Mouse (Mus musculus) ES-E14 (cell line): ENCODE data around the gene Ago4. TPM values are rescaled to one million over a fixed set of nuclear protein-coding genes. Genes with fewer than 3 reads are reported as not detected.

Experiments used
- DNase-seq: peaks from one replicate; pipeline ENCODE4 v3.0.0-alpha.2; 2013; ENCODE audit warnings: low read depth, low spot score
- H3K27ac ChIP-seq: 2 replicates; pipeline ENCODE4 v1.5.1; 2012; ENCODE audit warnings: low read depth, mild to moderate bottlenecking, low read length, moderate library complexity, mixed read lengths; ENCODE audit not compliant: poor library complexity, insufficient read depth, severe bottlenecking
- H3K36me3 ChIP-seq: 2 replicates; pipeline ENCODE4 v1.6.1; 2012; ENCODE audit warnings: mild to moderate bottlenecking, low read length, moderate library complexity, mixed read lengths; ENCODE audit not compliant: control insufficient read depth, poor library complexity, insufficient read depth, severe bottlenecking
- H3K4me1 ChIP-seq, 2 experiments: fragments of 150-350 bp in 1 of 2; sonication (generic) in 1 of 2; 2 replicates each; pipeline ENCODE4 v1.6.1; 2012; ENCODE audit warnings: low read length in 2 of 2, mild to moderate bottlenecking in 1 of 2, mixed read lengths in 1 of 2; ENCODE audit not compliant: control insufficient read depth in 2 of 2, insufficient read depth in 2 of 2, poor library complexity in 1 of 2
- H3K4me3 ChIP-seq, 2 experiments: fragments of 150-350 bp in 1 of 2; sonication (generic) in 1 of 2; 2 replicates each; pipeline ENCODE4 v1.5.1; 2012; ENCODE audit warnings: low read length in 2 of 2, low read depth in 1 of 2, mild to moderate bottlenecking in 1 of 2, mixed read lengths in 1 of 2; ENCODE audit not compliant: insufficient read depth in 1 of 2, poor library complexity in 1 of 2, severe bottlenecking in 1 of 2
- H3K9ac ChIP-seq: 2 replicates; pipeline ENCODE4 v1.6.1; 2012; ENCODE audit warnings: low read depth, mild to moderate bottlenecking, low read length, mixed read lengths; ENCODE audit not compliant: poor library complexity, insufficient read depth, severe bottlenecking
- H3K9me3 ChIP-seq: fragments of 150-350 bp; sonication (generic); 2 replicates; pipeline ENCODE4 v1.6.1; 2012; ENCODE audit warnings: low read depth, mild to moderate bottlenecking, low read length; ENCODE audit not compliant: control insufficient read depth, insufficient read depth
- CHD2 ChIP-seq: IDR thresholded peaks from 2 replicates; pipeline ENCODE4 v1.6.1; 2014; ENCODE audit warnings: mild to moderate bottlenecking, low read depth, low read length, inconsistent platforms
- HCFC1 ChIP-seq: IDR thresholded peaks from 2 replicates; pipeline ENCODE4 v1.6.1; 2012; ENCODE audit warnings: low read length, inconsistent platforms, borderline replicate concordance; ENCODE audit not compliant: insufficient read depth
- MAFK ChIP-seq: IDR thresholded peaks from 2 replicates; pipeline ENCODE4 v1.6.1; 2014; ENCODE audit warnings: mild to moderate bottlenecking, low read depth, low read length, inconsistent platforms; ENCODE audit not compliant: insufficient read depth
- ZC3H11A ChIP-seq: IDR thresholded peaks from 2 replicates; pipeline ENCODE4 v1.6.1; 2012; ENCODE audit warnings: low read depth, mild to moderate bottlenecking, inconsistent platforms, low read length, borderline replicate concordance
- ZNF384 ChIP-seq: IDR thresholded peaks from 2 replicates; pipeline ENCODE4 v1.6.1; 2012; ENCODE audit warnings: low read depth, low read length, inconsistent platforms
- in situ Hi-C, 2 experiments: fragments of 600-800 bp; cut with MboI; formaldehyde crosslinking; loops; one replicate each; pipeline ENCODE4 v1.15.1; 2025; ENCODE audit warnings: low sequenced_read_pairs in 2 of 2, inconsistent platforms in 1 of 2; ENCODE audit not compliant: unreplicated experiment in 2 of 2
- total RNA-seq: library from RNA; depleted of rRNA; stranded (reverse); fragments of 300-350 nt; gene quantifications from 2 replicates; pipeline ENCODE4 v1.2.3, GENCODE M21; 2012

Ago4 gene
- total RNA-seq, 1 experiment: 0.18 TPM

DNA sequence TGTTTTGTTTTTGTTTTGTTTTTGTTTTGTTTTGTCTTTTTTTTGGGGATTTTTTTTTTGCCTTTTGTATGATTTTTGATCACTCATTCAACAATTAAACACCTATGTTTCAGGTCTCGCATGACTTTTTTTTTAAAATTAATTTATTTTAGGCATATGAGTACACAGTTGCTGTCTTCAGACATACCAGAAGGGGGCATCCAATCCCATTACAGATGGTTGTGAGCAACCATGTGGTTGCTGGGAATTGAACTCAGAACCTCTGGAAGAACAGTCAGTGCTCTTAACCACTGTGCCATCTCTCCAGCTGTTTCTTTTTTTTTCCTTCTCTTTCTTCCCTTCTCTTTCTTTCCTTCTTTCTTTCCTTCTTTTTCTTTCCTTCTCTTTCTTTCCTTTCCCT, 20.4 kb upstream of the Ago4 start:
- Histone ChIP-seq H3K36me3 (no peaks in the 10 kb centered on the region), H3K4me1 (no peaks in the 10 kb centered on the region), H3K9ac (no peak overlapping the region), H3K27ac (no peak overlapping the region), H3K9me3 (no peaks in the 10 kb centered on the region), H3K4me3 (no peak overlapping the region)
- in situ Hi-C loops: no loop called here
- no peak for DNase-seq
- TF ChIP-seq HCFC1 (no peak), CHD2 (no peak), ZC3H11A (no peak), ZNF384 (no peak), MAFK (no peak)

DNA sequence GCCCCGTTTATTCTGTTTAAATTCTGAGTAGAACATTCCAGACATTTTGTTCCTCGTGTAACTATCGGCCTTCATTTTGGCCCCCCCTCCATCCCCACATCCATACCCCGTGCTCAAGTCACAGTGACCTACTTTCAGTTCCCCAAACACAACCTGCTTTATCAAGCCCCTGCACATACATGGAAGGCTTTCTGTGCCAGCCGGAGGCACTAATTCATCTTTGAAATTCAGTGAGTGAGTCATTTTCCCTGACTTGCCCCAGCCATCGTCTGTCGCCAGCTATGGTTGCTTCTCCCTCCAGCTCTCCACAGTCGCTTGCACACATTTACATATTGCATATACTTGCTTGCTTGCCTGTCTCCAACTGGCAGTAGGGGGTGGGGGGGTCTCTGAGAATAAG, 19.8 kb upstream of the Ago4 start:
- no peaks in the 10 kb centered on the region for H3K36me3 ChIP-seq
- H3K27ac ChIP-seq: no peak overlapping the region
- H3K4me1 ChIP-seq: no peaks in the 10 kb centered on the region
- H3K9me3 ChIP-seq: no peaks in the 10 kb centered on the region
- in situ Hi-C loops: no loop called here
- no peak overlapping the region for H3K9ac ChIP-seq
- no peak overlapping the region for H3K4me3 ChIP-seq
- no peak for DNase-seq
- TF ChIP-seq ZC3H11A (no peak), MAFK (no peak)

DNA sequence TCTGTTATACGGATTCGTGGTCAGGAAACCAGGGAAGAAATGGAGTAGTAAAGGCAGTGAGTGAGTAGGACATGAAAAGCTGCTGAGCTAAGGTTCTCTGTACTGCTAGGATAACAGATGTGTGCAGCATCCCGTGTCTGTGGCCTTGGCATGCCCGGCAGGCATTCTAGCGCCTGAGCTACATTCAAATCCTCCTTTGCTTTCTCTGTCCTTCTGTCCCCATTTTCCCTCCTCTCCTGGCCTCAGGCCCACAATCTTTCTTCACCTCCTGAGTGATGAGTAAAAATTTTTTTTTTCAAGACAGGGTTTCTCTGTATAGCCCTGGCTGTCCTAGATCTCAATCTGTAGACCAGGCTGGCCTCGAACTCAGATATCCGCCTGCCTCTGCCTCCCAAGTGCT, 18.9 kb upstream of the Ago4 start:
- Histone ChIP-seq H3K9me3 (no peaks in the 10 kb centered on the region), H3K9ac (no peak overlapping the region), H3K4me1 (no peaks in the 10 kb centered on the region), H3K4me3 (no peak overlapping the region), H3K27ac (no peak overlapping the region), H3K36me3 (no peaks in the 10 kb centered on the region)
- TF ChIP-seq ZNF384: no peak
- TF ChIP-seq ZC3H11A: no peak
- TF ChIP-seq MAFK: no peak
- TF ChIP-seq HCFC1: no peak
- no peak for TF ChIP-seq CHD2
- DNase-seq: no peak
- in situ Hi-C loops: no loop called here

DNA sequence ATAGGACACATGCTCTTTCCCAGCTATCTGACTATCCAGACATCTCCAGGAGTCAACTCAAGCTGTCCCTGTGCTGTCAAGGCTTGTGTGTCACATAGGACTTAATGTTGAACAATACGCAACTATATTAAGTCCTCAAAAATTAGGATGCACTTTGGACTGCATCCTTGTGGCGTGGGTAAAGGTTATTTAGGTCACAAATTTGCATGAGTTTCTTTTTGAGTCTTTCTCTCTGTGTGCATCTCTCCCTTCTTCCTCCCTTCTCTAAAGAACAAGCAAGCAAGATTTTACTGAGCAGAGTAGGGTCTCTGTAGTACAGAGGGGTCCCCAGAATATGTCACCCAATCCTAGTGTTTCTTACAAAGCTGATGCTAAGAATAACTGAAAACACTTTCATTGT, 12.9 kb upstream of the Ago4 start:
- no peaks in the 10 kb centered on the region for H3K36me3 ChIP-seq

DNA sequence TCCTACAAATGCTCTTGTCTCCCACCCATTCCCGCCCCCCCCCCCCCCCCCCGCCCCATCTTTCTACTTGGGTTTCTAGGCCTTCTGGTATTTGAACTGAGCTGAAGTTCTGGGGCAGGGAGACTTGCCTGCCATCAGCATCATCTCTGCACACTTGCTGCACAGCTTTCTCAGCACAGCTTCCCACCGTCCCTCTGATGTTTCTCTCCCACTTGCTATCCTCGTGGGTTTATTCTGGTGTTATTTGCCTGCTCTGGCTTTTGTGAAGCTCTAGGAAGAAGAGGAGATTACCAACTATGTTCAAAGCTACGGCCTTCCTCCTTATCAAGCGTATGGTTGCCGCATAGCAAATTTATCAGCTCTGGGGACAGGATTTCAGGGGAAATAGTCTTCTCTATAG, 12.4 kb upstream of the Ago4 start:
- TF ChIP-seq HCFC1: no peak
- TF ChIP-seq ZNF384: no peak
- TF ChIP-seq MAFK: no peak
- TF ChIP-seq CHD2: no peak
- TF ChIP-seq ZC3H11A: no peak
- Histone ChIP-seq H3K4me3 (no peak overlapping the region), H3K36me3 (no peaks in the 10 kb centered on the region), H3K4me1 (no peaks in the 10 kb centered on the region; a peak in 1 of 4 replicates), H3K9me3 (no peaks in the 10 kb centered on the region), H3K9ac (no peak overlapping the region), H3K27ac (no peak overlapping the region)
- no peak for DNase-seq
- in situ Hi-C loops: loop anchor here in 1 of 2 experiments (25.0 kb wide), 1 partner anchor 208 kb away; the partner anchor contains the start of gene Tekt2

More for the DNA sequence above, 12.9 kb upstream of the Ago4 start:
- TF ChIP-seq CHD2: no peak
- no peaks in the 10 kb centered on the region; a peak in 1 of 4 replicates for H3K4me1 ChIP-seq
- in situ Hi-C loops: loop anchor here in 1 of 2 experiments (25.0 kb wide), 1 partner anchor 209 kb away; the partner anchor contains the start of gene Tekt2
- no peak overlapping the region for H3K27ac ChIP-seq
- no peak overlapping the region for H3K9ac ChIP-seq
- no peaks in the 10 kb centered on the region for H3K9me3 ChIP-seq
- DNase-seq: no peak
- H3K4me3 ChIP-seq: no peak overlapping the region
